Mouse (Mus musculus) lung, embryonic 14.5 days (tissue): ENCODE results near the gene Aqr. TPM values are rescaled to one million over a fixed set of nuclear protein-coding genes. Genes with fewer than 3 reads are reported as not detected.

Source experiments
- ATAC-seq: fragments of 200-750 bp; cut with Nextera tagmentation; 2 replicates; pipeline ENCODE4 v1.8.0; 2017; ENCODE audit warnings: mild to moderate bottlenecking, moderate TSS enrichment, moderate library complexity; ENCODE audit not compliant: insufficient read depth
- DNase-seq: peaks from one replicate; pipeline ENCODE4 v3.0.0-alpha.2; 2015
- H3K27ac ChIP-seq: fragments of 300-500 bp; sonication (generic); 2 replicates; pipeline ENCODE4 v1.5.1; 2014; ENCODE audit warnings: low read depth, mild to moderate bottlenecking, moderate library complexity
- H3K27me3 ChIP-seq: fragments of 300-500 bp; sonication (generic); 2 replicates; pipeline ENCODE4 v1.6.1; 2014; ENCODE audit warnings: low read length, control low read depth; ENCODE audit not compliant: insufficient read depth
- H3K36me3 ChIP-seq: fragments of 300-500 bp; sonication (generic); 2 replicates; pipeline ENCODE4 v1.6.1; 2014; ENCODE audit warnings: control low read depth; ENCODE audit not compliant: insufficient read depth
- H3K4me1 ChIP-seq: fragments of 300-500 bp; sonication (generic); 2 replicates; pipeline ENCODE4 v1.6.1; 2014; ENCODE audit warnings: antibody characterized with exemption, control low read depth; ENCODE audit not compliant: insufficient read depth
- H3K4me2 ChIP-seq: fragments of 300-500 bp; sonication (generic); 2 replicates; pipeline ENCODE4 v1.6.1; 2014; ENCODE audit warnings: mild to moderate bottlenecking
- H3K4me3 ChIP-seq: fragments of 300-500 bp; sonication (generic); 2 replicates; pipeline ENCODE4 v1.5.1; 2014; ENCODE audit warnings: low read depth, low read length
- H3K9ac ChIP-seq: fragments of 300-500 bp; sonication (generic); 2 replicates; pipeline ENCODE4 v1.6.1; 2014
- H3K9me3 ChIP-seq: fragments of 300-500 bp; sonication (generic); 2 replicates; pipeline ENCODE4 v1.6.1; 2016; ENCODE audit warnings: low read depth, low read length, control low read depth
- CTCF ChIP-seq: IDR thresholded peaks from 2 replicates; pipeline ENCODE4 v1.5.1; 2016; ENCODE audit warnings: antibody characterized with exemption, low read depth
- WGBS: fragments of 180-500 bp; shearing (Covaris S2); extraction: QIAGEN DNeasy Blood & Tissue Kit; methylation state at CpG from one replicate; pipeline ENCODE4 v1.1.7; 2014; 5-methylcytosine and 5-hydroxymethylcytosine counted together
- polyA plus RNA-seq: library from polyadenylated mRNA; unstranded; fragments of >200 nt; fragmentation: Nextera tagmentation; extraction: Ambion mirVana; gene quantifications from 2 replicates; pipeline ENCODE4 v1.2.1, GENCODE M21; 2014

The Aqr gene
- polyA plus RNA-seq, 1 experiment from 2014 or later = 51.8 TPM

- WGBS = 86% methylated on average over 6 of the region's 6 CpGs
- DNase-seq (no peak), ATAC-seq (no peak)
- Histone ChIP-seq H3K27ac (no peak overlapping the region), H3K9ac (no peak overlapping the region), H3K4me2 (no peak overlapping the region), H3K4me1 (no peaks in the 10 kb centered on the region), H3K27me3 (no peaks in the 10 kb centered on the region), H3K9me3 (no peaks in the 10 kb centered on the region), H3K4me3 (no peak overlapping the region), H3K36me3 (peaks cover 80% of the 10 kb centered on the region)
- TF ChIP-seq CTCF = no peak
Observed at GRCm38 (mm10) chr2:114143842-114144241, 43.0 kb downstream of the Aqr start.

DNA sequence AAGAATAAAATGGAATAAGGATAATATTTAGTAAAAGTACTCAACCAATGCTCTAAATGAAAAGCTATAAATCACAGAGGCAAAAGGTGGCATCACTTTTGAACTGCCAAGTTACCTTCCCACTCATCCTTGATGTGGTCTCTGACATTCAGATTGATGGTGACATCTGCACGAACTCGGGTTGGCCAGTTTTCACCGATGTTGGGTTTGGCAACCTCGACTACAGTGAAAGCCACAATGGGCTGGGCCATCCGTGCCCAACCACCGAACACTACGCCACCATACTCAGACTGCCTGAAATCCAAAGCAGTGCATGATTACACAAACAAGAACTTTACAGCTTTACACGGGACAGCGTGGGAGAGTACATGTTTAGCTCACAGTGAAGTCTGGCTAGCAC is 50.1 kb downstream of the Aqr start:
- Histone ChIP-seq H3K27me3 (no peaks in the 10 kb centered on the region), H3K9me3 (no peaks in the 10 kb centered on the region), H3K4me3 (no peak overlapping the region), H3K36me3 (peaks cover 82% of the 10 kb centered on the region), H3K4me2 (no peak overlapping the region), H3K27ac (no peak overlapping the region), H3K9ac (no peak overlapping the region), H3K4me1 (no peaks in the 10 kb centered on the region)
- ATAC-seq (no peak), DNase-seq (no peak)
- WGBS = 90% methylated on average over 9 of the region's 9 CpGs
- no peak for TF ChIP-seq CTCF

DNA sequence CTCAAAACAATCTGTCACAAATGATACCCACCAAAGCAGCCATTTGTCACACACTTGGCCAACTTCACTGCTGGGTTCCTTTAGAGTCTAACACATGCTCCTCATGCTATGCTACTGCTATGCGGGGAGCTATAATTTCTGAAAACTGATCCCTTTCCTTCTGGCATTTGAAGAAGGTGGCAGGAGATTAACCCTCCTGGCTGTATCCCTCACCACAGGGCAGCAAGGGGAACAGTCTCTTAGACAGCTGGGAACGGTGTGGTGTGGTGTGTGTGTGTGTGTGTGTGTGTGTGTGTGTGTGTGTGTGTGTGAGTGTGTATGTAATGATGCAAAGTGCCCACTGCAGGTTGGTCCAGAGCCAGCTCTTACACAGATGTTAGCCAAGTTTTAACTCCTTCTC is 51.0 kb downstream of the Aqr start:
- no peaks in the 10 kb centered on the region for H3K27me3 ChIP-seq
- H3K4me2 ChIP-seq = no peak overlapping the region
- no peak overlapping the region for H3K27ac ChIP-seq
- H3K4me3 ChIP-seq = no peak overlapping the region
- ATAC-seq (no peak), DNase-seq (no peak)
- H3K9me3 ChIP-seq = no peaks in the 10 kb centered on the region
- peaks cover 80% of the 10 kb centered on the region for H3K36me3 ChIP-seq
- H3K4me1 ChIP-seq = no peaks in the 10 kb centered on the region
- no peak for TF ChIP-seq CTCF
- no peak overlapping the region for H3K9ac ChIP-seq
- 76% methylated on average over 2 of the region's 2 CpGs for WGBS

DNA sequence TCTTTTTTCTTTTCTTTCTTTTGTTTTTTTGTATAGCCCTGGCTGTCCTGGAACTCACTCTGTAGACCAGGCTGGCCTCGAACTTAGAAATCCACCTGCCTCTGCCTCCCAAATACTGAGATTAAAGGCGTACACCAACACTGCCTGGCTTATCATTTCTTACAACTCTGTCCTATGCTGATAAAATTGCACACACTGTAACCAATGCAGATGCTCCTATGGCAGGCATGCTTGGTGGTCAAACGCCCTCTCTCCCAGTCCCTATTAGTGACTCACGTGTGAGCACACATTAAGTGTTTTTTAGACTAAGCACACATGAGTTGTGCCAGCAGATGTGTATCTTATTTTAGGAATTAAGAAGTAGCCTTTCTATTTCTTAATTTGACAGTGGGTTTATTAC is 53.5 kb downstream of the Aqr start:
- no peak overlapping the region for H3K4me3 ChIP-seq
- ATAC-seq = no peak
- no peak overlapping the region for H3K9ac ChIP-seq
- TF ChIP-seq CTCF = no peak
- no peaks in the 10 kb centered on the region for H3K4me1 ChIP-seq
- H3K4me2 ChIP-seq = no peak overlapping the region
- H3K27me3 ChIP-seq = no peaks in the 10 kb centered on the region
- DNase-seq = no peak
- H3K9me3 ChIP-seq = no peaks in the 10 kb centered on the region
- 91% methylated on average over 4 of the region's 4 CpGs for WGBS
- no peak overlapping the region for H3K27ac ChIP-seq
- peaks cover 75% of the 10 kb centered on the region for H3K36me3 ChIP-seq

- H3K4me2 ChIP-seq = no peak overlapping the region
- TF ChIP-seq CTCF = no peak
- DNase-seq = no peak
- H3K27ac ChIP-seq = no peak overlapping the region
- no peaks in the 10 kb centered on the region for H3K4me1 ChIP-seq
- H3K27me3 ChIP-seq = no peaks in the 10 kb centered on the region
- H3K36me3 ChIP-seq = peaks cover 76% of the 10 kb centered on the region
- H3K9ac ChIP-seq = no peak overlapping the region
- no peaks in the 10 kb centered on the region for H3K9me3 ChIP-seq
- H3K4me3 ChIP-seq = no peak overlapping the region
- ATAC-seq = no peak
- 84% methylated on average over 13 of the region's 13 CpGs for WGBS
Observed at GRCm38 (mm10) chr2:114130657-114131056, 56.2 kb downstream of the Aqr start.

GRCm38 (mm10) chr2:114123304-114123703 is 63.5 kb downstream of the Aqr start:
- no peak overlapping the region for H3K4me2 ChIP-seq
- DNase-seq = no peak
- no peak for ATAC-seq
- no peak overlapping the region for H3K27ac ChIP-seq
- no peaks in the 10 kb centered on the region for H3K4me1 ChIP-seq
- no peak for TF ChIP-seq CTCF
- no peak overlapping the region for H3K4me3 ChIP-seq
- peaks cover 65% of the 10 kb centered on the region for H3K36me3 ChIP-seq
- no peaks in the 10 kb centered on the region for H3K9me3 ChIP-seq
- H3K9ac ChIP-seq = no peak overlapping the region
- no peaks in the 10 kb centered on the region for H3K27me3 ChIP-seq
- WGBS = 87% methylated on average over 4 of the region's 4 CpGs

GRCm38 (mm10) chr2:114119451-114119850 is 67.4 kb downstream of the Aqr start:
- H3K9me3 ChIP-seq = no peaks in the 10 kb centered on the region
- H3K4me1 ChIP-seq = no peaks in the 10 kb centered on the region
- ATAC-seq (no peak), DNase-seq (no peak)
- H3K27ac ChIP-seq = no peak overlapping the region
- H3K4me2 ChIP-seq = no peak overlapping the region
- WGBS = 64% methylated on average over 7 of the region's 7 CpGs
- no peak overlapping the region for H3K9ac ChIP-seq
- TF ChIP-seq CTCF = no peak
- H3K4me3 ChIP-seq = no peak overlapping the region
- no peaks in the 10 kb centered on the region for H3K27me3 ChIP-seq
- peaks cover 62% of the 10 kb centered on the region for H3K36me3 ChIP-seq

GRCm38 (mm10) chr2:114117665-114118064 is 69.2 kb downstream of the Aqr start:
- Histone ChIP-seq H3K27ac (no peak overlapping the region), H3K4me2 (no peak overlapping the region), H3K4me1 (no peaks in the 10 kb centered on the region), H3K36me3 (peaks cover 66% of the 10 kb centered on the region), H3K9me3 (no peaks in the 10 kb centered on the region), H3K4me3 (no peak overlapping the region), H3K9ac (no peak overlapping the region), H3K27me3 (no peaks in the 10 kb centered on the region)
- TF ChIP-seq CTCF = no peak
- 93% methylated on average over 3 of the region's 3 CpGs for WGBS
- DNase-seq (no peak), ATAC-seq (no peak)
